Mouse (Mus musculus) right cerebral cortex, adult 18-20 months (tissue): ENCODE measurements around the gene Cys1.
A peak's percentile ranks its signal among the peaks of the same experiment; 100 is the strongest.

Experiments
- DNase-seq: peaks from one replicate; pipeline ENCODE4 v3.0.0; 2022; ENCODE audit warnings: mixed read lengths

The Cys1 gene

GRCm38 (mm10) chr12:24697484-24698204 lies 16.0 kb upstream of the Cys1 start:
- DNase-seq: no peak

GRCm38 (mm10) chr12:24696500-24697483 lies 15.2 kb upstream of the Cys1 start:
- peak; percentile 77 for DNase-seq

GRCm38 (mm10) chr12:24690351-24690750 lies 8.7 kb upstream of the Cys1 start:
- DNase-seq: no peak

- no peak for DNase-seq
These were observed 5.2 kb upstream of the Cys1 start for GRCm38 (mm10) chr12:24686696-24687346.

DNA sequence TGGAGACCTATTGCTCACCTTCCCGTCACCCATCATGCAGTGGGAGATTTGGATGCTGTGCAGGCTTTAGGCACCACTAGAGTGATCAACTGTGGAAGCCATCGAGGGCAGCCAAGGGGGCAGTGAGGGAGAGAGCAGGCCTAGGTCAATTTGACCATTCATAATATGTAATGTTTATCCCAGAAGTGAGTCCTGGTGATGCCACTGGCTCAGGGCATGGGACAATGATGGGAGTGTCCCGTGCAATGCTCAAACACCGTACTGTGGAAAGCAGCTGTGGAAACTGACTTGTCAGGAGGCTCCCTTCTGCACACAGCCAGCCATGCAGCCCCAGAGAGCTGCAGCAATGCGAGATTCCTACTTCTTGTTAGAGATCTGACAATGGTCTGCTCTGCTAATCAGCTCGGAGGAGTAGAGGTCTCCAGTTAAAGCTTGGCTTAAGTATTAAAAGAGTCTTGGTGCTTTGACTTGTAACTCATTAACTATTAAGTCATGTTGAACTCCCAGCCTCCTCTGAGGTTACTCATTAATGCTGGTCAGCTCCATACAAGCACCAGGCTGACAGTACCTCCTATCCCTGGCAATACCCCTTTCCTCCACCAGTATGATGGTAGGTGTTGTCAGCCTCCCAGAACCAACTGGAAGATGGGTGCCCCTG lies 4.6 kb upstream of the Cys1 start:
- no peak for DNase-seq

- DNase-seq: no peak
These were observed 1.8 kb upstream of the Cys1 start for GRCm38 (mm10) chr12:24683461-24683860.

- peak; percentile 57 for DNase-seq
These were observed 950 bp upstream of the Cys1 start for GRCm38 (mm10) chr12:24682563-24682962.

- peak; percentile 45 for DNase-seq
These were observed 924 bp downstream of the Cys1 start for GRCm38 (mm10) chr12:24680492-24681285.

DNA sequence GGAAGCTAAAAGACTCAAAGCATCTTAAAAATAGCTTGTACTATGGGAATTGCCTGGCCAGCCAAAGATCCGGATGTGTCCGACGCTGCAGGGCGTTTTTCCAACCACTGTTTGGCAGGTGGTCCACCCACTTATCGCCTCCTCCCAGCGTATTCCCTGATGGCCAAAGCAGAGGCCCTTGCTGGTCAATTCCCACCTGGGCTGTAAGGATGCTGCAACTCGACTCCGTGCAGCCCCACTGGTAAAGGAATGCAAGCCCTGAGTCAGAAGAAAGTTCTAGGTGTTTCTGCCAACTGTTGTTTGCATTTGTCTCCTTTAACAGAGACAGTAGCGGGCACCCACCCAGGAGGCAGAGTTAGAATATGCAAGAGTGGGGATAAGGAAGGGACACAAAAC lies 1.5 kb downstream of the Cys1 start:
- peak; percentile 51 for DNase-seq

GRCm38 (mm10) chr12:24662131-24662530 lies 19.5 kb downstream of the Cys1 start:
- no peak for DNase-seq

- DNase-seq: no peak
These were observed 20.5 kb downstream of the Cys1 start for GRCm38 (mm10) chr12:24661100-24661499.

- no peak for DNase-seq
These were observed 21.7 kb downstream of the Cys1 start for GRCm38 (mm10) chr12:24659923-24660322.

DNA sequence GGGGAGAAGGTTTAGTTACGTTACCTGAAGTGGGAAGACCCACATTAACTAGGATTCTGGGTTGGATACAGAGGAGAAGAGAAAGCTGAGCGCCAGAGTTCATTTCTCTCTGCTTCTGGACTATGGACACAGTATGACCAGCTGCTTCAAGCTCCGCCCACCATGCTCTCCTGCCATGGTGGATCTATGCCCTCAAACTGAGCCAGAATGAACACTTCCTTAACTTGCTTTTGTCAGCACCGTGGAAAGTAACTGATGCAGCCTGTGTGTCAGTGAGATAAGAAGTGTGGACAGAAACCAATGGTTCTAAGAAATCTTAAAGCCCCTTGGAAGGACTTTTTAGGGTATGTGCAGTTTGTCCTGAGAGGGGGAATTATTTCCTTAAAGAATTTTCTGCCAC lies 22.6 kb downstream of the Cys1 start:
- no peak for DNase-seq

DNA sequence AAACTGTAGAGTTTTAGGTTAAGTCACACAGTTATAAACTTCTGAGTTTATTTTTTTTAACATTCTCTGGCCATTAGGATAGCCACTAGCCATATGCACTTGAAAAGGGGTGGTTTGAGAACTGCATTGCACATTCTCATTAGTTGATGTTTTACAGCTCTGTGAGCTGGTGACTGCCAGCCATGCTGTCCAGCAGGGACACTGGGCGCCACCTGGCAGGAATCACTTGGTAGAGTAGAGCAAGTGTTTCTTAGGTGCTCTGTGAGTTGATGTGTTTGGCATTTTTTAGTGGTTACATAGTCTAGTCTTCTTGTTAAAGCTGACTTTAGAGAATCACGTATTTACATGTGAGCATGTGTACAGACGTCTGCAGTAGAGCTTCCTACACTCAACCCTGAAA lies 25.2 kb downstream of the Cys1 start:
- DNase-seq: no peak

DNA sequence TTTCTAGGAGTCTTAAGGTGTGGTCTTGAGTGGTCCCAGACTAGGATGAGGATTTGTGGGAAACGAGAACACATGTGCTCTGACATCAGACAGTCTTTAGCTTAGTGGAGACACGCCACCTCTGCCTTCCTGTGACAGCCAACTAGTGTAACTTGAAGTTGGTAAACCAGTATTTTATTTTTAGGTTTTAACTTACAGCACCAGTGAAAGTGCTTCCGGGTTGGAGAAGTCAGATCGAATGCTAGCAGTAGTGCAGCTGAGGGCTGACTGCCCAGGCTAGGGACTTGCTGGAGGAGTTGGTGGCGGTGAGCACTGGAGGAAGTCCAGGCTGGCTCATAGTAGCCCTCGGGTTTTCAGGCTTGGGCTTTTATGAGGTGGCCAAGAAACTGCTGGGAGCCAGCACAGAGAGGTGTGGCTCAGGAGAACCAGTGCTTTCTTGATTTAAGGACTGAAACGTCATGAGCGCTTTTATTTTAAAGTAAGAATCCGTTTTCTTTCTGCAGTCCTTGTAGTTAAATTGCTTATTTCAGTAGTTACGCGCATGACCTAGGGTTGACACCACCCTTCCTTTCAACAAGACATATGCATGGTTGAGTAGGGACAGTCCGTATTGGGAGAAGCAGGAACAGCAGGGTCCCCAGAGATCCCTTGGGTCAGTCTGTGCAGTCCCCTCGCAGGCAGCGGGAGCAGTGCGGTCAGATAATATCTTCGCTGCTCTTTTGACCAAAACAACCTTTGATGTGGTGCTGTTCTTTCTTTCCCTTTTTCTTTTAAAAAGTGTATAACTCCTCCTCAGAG lies 27.3 kb downstream of the Cys1 start:
- DNase-seq: no peak

DNA sequence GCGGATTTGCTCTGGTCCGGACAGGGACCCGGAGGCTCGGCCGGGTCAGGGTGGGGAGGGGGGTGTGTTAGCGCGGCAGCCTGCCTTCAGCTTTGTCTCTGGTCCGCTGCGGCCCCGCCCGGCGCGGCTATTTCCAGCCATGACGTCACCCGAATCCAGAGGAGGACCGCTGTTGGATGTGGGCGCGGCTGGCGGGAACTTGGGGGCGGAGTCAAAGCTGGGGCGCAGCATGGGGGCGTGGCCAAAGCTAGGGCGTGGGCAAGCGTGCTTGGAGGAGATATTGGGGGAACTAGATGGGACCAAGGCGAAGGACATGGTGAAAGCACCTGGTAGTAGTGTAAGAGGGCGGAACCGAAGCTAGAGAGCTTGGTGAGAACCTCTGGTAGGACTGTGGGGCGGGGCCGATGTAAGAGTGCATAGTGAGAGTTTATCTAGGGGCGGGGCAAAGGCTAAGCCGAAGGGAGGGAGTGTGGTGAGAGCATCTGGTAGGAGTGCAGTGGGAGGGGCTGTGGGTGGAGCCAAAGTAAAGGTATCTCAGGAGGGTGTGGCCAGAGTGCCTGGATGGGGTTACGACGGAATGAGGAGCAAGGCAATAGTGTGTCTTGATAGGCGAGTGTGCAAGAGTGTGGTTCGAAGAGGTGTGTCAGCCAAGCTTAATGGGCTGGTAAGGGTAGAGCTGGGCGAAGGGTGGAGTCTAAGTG lies 29.8 kb downstream of the Cys1 start:
- peak; percentile 94 for DNase-seq

GRCm38 (mm10) chr12:24651063-24651557 lies 30.5 kb downstream of the Cys1 start, which contains the start of gene Klf11:
Gene Klf11 (plus strand): TSS chr12:24651274.
- DNase-seq: peak; percentile 98

- no peak for DNase-seq
These were observed 31.1 kb downstream of the Cys1 start for GRCm38 (mm10) chr12:24650415-24651062.

DNA sequence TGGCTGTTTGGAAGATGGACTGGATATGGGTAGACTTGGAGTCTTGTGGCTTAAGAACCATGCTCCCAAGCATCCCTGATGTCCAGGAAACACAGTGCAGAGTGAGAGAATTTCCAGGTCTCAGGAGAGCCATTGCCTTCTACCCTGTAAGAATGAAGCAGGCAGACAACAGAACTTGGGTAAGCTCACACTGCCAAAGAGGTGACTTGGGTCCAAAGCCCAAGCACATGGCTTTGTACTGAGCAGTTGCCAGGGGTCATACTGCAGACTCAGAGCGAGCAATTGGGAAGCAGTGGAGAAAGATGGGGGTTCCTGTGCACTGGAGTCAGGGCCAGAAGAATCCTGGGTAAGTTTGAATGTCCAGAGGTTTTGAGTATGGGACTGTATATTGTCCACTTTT lies 33.5 kb downstream of the Cys1 start:
- no peak for DNase-seq

- no peak for DNase-seq
These were observed 35.7 kb downstream of the Cys1 start for GRCm38 (mm10) chr12:24645901-24646300.
